Mouse (Mus musculus): ENCODE measurements around the gene Gpr3. TPM values are rescaled to one million over a fixed set of nuclear protein-coding genes. Genes with fewer than 3 reads are reported as not detected.

Gene Gpr3
- polyA plus RNA-seq, 1 experiment from 2014 or later = 0.15 TPM

DNA sequence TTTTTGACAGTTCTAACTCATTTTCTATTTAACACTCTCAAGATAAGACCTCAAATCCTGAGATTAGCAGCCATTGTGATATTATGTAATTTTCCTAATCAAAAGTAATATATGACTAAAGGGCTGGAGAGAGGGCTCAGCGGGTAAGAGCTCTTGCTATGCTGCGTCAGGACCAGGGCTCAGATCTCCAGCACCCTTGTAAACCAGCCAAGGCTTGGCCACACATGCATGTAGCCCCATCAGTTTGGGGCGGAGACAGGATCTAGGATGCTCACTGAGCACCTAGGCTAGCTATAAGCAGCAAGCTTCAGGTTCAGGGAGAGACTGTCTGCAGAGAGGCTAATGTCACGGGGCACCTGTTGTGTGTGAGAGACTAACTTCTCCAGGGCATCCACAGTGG is 39.9 kb downstream of the Gpr3 start:
- no peaks in the 10 kb centered on the region for H3K9me3 ChIP-seq (ENCODE audit: control insufficient read depth, low read length)
- peaks cover 5% of the 10 kb centered on the region for H3K36me3 ChIP-seq (ENCODE audit: control insufficient read depth, insufficient read depth, low read length)
- H3K27ac ChIP-seq (ENCODE audit: low read length) = no peak overlapping the region
- ATAC-seq (ENCODE audit: low read depth) = no peak
- H3K4me3 ChIP-seq (ENCODE audit: low read length) = no peak overlapping the region
- 77% methylated on average over 4 of the region's 4 CpGs for WGBS
- no peak overlapping the region for H3K9ac ChIP-seq (ENCODE audit: low read length)
- peaks cover 63% of the 10 kb centered on the region for H3K4me1 ChIP-seq (replicated peaks; ENCODE audit: control insufficient read depth, insufficient read depth, low read length)
- H3K4me2 ChIP-seq (ENCODE audit: low read depth, low read length) = no peak overlapping the region
- no peaks in the 10 kb centered on the region for H3K27me3 ChIP-seq (ENCODE audit: control insufficient read depth, insufficient read depth, low read depth, low read length)

DNA sequence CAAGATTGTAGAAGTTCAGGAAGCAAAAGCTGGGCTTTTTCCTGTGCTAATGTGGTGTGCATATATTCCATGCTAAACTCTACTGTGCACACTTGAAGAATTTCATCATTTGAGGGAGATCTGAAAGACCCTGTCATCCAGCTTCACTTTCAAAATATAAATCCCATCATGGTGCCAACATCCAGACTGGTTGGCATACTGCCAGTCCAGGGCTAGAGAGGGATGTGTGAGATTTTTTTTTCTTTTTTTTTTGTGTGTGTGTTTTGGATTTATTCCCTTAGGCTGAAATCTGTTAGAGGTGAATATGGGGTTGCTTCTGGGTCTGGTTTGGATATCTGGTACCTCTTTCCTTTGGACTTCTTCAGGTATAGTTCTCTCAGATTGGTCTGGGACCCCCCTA is 41.7 kb downstream of the Gpr3 start:
- H3K9ac ChIP-seq (ENCODE audit: low read length) = no peak overlapping the region
- no peaks in the 10 kb centered on the region for H3K27me3 ChIP-seq (ENCODE audit: control insufficient read depth, insufficient read depth, low read depth, low read length)
- H3K4me1 ChIP-seq (replicated peaks; ENCODE audit: control insufficient read depth, insufficient read depth, low read length) = peaks cover 55% of the 10 kb centered on the region
- ATAC-seq (ENCODE audit: low read depth) = no peak
- H3K36me3 ChIP-seq (ENCODE audit: control insufficient read depth, insufficient read depth, low read length) = no peaks in the 10 kb centered on the region
- H3K4me3 ChIP-seq (ENCODE audit: low read length) = no peak overlapping the region
- H3K27ac ChIP-seq (ENCODE audit: low read length) = no peak overlapping the region
- H3K9me3 ChIP-seq (ENCODE audit: control insufficient read depth, low read length) = no peaks in the 10 kb centered on the region
- no peak overlapping the region for H3K4me2 ChIP-seq (ENCODE audit: low read depth, low read length)

DNA sequence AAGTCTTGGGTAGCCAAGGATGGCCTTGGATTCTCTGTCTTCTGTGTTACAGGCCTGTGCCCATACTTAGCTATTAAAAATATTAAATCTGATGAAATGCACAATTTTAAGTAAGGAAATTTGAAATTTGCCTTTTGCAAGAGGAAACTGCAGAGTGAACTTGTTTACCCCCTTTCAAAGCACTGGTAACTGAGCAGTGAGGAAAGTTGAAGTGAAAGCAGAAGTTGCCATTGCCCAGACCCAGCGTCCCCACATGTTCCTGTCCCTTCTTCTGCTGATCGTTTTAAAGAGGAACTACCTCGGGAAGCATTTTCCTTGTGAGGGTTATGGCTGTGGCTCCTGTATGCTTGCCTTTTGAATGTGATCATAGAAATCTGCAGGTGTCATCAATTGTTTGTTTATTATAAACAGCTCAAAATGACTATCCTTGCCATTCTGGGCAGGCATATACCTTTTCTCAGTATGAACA is 42.2 kb downstream of the Gpr3 start:
- Histone ChIP-seq H3K9ac (ENCODE audit: low read length) (no peak overlapping the region), H3K4me2 (ENCODE audit: low read depth, low read length) (no peak overlapping the region), H3K4me1 (replicated peaks; ENCODE audit: control insufficient read depth, insufficient read depth, low read length) (peaks cover 50% of the 10 kb centered on the region), H3K27me3 (ENCODE audit: control insufficient read depth, insufficient read depth, low read depth, low read length) (no peaks in the 10 kb centered on the region), H3K27ac (ENCODE audit: low read length) (peak overlapping the region; percentile 55), H3K4me3 (ENCODE audit: low read length) (no peak overlapping the region), H3K9me3 (ENCODE audit: control insufficient read depth, low read length) (no peaks in the 10 kb centered on the region), H3K36me3 (ENCODE audit: control insufficient read depth, insufficient read depth, low read length) (no peaks in the 10 kb centered on the region)
- WGBS = 58% methylated on average over 3 of the region's 3 CpGs
- ATAC-seq (ENCODE audit: low read depth) = no peak

DNA sequence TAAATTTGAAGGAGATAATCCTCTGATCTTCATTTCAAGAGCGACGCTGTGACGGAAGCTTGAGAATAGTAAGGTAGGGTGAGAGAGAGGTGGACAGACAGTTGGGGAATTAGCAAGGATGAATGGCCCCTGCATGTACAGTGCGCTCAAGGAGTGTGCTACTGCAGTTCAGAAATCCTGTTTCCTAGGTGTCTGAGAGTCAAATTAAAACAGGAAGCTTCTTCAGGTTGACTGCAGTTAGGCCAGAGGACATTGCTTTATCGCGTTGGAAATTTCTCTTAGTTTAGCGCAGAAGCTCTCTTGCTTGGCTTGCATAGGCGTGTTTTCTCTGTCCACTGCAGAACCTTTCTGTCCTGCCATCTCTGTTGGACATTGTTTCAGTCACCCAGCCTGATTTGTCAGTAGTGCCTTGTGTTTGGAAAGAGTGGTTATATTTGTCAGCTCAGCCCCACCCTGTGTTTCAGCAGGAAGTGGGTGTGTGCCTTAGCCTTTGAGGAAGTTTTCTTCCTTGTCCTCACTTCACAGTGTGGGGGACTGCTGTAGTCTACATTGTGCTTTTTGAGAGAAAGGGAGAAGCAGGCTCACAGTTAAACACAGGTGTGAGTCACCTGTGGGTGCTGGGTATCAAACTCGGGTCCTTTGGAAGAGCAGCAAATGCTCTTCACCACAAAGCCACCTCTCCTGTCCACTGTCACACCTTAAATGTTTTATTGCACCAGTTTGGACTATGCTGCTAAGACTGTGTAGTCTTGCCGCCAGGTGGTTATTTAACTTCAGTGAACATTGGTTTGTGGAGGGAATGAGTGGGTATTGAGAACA is 42.9 kb downstream of the Gpr3 start:
- WGBS = 65% methylated on average over 10 of the region's 10 CpGs
- Histone ChIP-seq H3K4me3 (ENCODE audit: low read length) (no peak overlapping the region), H3K9ac (ENCODE audit: low read length) (no peak overlapping the region; the same call in 1 of the 2 replicates), H3K27me3 (ENCODE audit: control insufficient read depth, insufficient read depth, low read depth, low read length) (no peaks in the 10 kb centered on the region), H3K36me3 (ENCODE audit: control insufficient read depth, insufficient read depth, low read length) (0 out of 2 replicates have a peak, but pooled peaks cover 2% of the 10 kb centered on the region), H3K4me1 (replicated peaks; ENCODE audit: control insufficient read depth, insufficient read depth, low read length) (peaks cover 45% of the 10 kb centered on the region), H3K9me3 (ENCODE audit: control insufficient read depth, low read length) (no peaks in the 10 kb centered on the region), H3K4me2 (ENCODE audit: low read depth, low read length) (no peak overlapping the region; the same call in 1 of the 2 replicates), H3K27ac (ENCODE audit: low read length) (peak overlapping the region; percentile 55)
- ATAC-seq (ENCODE audit: low read depth) = peak; percentile 71

DNA sequence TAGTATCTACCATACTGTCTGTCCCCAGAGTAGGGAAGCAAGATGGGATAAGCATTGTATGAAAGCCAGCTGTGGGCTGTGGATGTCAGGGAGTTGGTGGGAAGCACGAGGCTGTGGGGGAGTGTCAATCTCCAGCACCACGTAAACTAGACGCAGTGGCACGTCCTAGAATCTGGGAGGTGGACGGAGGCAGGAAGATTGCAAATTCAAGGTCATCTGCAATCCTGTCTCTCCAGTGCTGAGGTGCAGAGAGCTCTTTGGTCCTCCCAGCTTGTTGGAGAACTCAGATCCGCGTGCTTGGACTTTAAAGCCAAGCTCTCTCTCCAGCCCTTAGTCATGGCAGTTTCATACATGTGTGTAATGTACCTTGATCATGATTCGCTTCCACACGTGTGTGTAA is 45.6 kb downstream of the Gpr3 start:
- H3K4me1 ChIP-seq (replicated peaks; ENCODE audit: control insufficient read depth, insufficient read depth, low read length) = peaks cover 25% of the 10 kb centered on the region
- H3K9ac ChIP-seq (ENCODE audit: low read length) = no peak overlapping the region
- H3K9me3 ChIP-seq (ENCODE audit: control insufficient read depth, low read length) = no peaks in the 10 kb centered on the region
- 75% methylated on average over 9 of the region's 9 CpGs for WGBS
- H3K36me3 ChIP-seq (ENCODE audit: control insufficient read depth, insufficient read depth, low read length) = 0 out of 2 replicates have a peak, but pooled peaks cover 4% of the 10 kb centered on the region
- no peak overlapping the region for H3K27ac ChIP-seq (ENCODE audit: low read length)
- H3K27me3 ChIP-seq (ENCODE audit: control insufficient read depth, insufficient read depth, low read depth, low read length) = no peaks in the 10 kb centered on the region
- ATAC-seq (ENCODE audit: low read depth) = no peak
- no peak overlapping the region for H3K4me3 ChIP-seq (ENCODE audit: low read length)
- no peak overlapping the region for H3K4me2 ChIP-seq (ENCODE audit: low read depth, low read length)

DNA sequence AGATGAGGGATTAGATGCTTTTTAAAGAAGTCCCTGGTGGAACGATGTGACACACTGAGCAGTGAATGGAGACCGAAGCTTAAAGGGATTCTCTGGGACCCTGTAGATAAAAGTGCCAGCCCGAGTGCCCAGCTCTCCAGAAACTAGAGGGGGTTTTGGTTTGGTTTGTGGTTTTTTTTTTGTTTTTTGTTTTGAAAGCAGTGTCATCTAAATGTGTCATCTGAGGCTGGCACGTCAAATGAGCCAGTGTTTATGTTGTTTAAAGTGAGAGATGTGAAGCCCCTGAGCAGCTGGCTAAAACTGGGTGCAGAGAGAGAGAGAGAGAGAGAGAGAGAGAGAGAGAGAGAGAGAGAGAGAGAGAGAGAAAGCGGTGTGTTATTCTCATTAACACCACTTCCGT is 50.1 kb downstream of the Gpr3 start:
- Histone ChIP-seq H3K27me3 (ENCODE audit: control insufficient read depth, insufficient read depth, low read depth, low read length) (no peaks in the 10 kb centered on the region), H3K4me1 (replicated peaks; ENCODE audit: control insufficient read depth, insufficient read depth, low read length) (peaks cover 13% of the 10 kb centered on the region), H3K9me3 (ENCODE audit: control insufficient read depth, low read length) (no peaks in the 10 kb centered on the region), H3K27ac (ENCODE audit: low read length) (no peak overlapping the region), H3K36me3 (ENCODE audit: control insufficient read depth, insufficient read depth, low read length) (0 out of 2 replicates have a peak, but pooled peaks cover 4% of the 10 kb centered on the region), H3K4me2 (ENCODE audit: low read depth, low read length) (no peak overlapping the region), H3K4me3 (ENCODE audit: low read length) (no peak overlapping the region), H3K9ac (ENCODE audit: low read length) (no peak overlapping the region)
- WGBS = 53% methylated on average over 6 of the region's 6 CpGs
- ATAC-seq (ENCODE audit: low read depth) = no peak

DNA sequence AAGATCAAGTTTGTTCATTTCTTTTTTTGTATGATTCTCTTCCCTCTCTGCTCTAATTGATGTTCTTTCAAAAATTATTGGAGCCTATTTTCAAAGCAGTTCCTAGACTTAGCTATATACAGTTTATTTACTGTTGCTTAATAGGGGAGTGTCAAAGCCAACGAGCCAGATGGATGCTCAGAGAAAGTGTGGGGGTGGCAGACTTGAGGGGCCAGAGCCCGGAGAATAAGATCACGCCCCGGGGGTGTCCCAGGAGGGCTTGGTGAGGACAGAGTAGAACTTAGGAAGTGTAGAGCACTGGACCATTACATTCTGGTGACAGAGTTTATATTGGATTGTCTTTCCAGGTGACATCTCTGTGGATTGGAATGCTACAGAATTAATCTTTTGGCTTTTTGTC is 51.5 kb downstream of the Gpr3 start:
- Histone ChIP-seq H3K27me3 (ENCODE audit: control insufficient read depth, insufficient read depth, low read depth, low read length) (no peaks in the 10 kb centered on the region), H3K27ac (ENCODE audit: low read length) (no peak overlapping the region), H3K9me3 (ENCODE audit: control insufficient read depth, low read length) (no peaks in the 10 kb centered on the region), H3K4me3 (ENCODE audit: low read length) (no peak overlapping the region), H3K36me3 (ENCODE audit: control insufficient read depth, insufficient read depth, low read length) (peaks cover 8% of the 10 kb centered on the region; the same call in 1 of the 2 replicates), H3K4me1 (replicated peaks; ENCODE audit: control insufficient read depth, insufficient read depth, low read length) (peaks cover 18% of the 10 kb centered on the region), H3K4me2 (ENCODE audit: low read depth, low read length) (no peak overlapping the region), H3K9ac (ENCODE audit: low read length) (no peak overlapping the region)
- ATAC-seq (ENCODE audit: low read depth) = peak; percentile 17; the same call in 1 of the 2 replicates
- 53% methylated on average over 4 of the region's 4 CpGs for WGBS

DNA sequence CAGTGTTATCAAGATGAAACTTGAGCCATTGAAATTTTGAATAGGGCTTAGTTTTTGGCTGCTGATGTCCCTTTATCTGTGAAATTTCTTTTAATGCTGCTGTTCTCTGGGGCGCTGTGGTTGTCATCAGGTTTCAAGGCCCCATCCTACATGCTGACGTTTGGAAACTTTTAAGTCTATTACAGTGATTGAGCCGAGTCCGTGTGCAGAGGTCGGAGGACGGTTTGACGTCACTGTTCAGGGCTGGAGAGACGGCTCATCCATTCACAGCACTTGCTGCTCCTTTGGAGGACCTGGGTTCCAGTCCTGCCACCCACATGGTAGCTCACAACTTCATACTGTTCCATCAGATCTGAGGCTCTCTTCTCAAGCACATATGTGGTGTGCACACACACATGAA is 52.1 kb downstream of the Gpr3 start:
- H3K36me3 ChIP-seq (ENCODE audit: control insufficient read depth, insufficient read depth, low read length) = peaks cover 8% of the 10 kb centered on the region; the same call in 1 of the 2 replicates
- no peak overlapping the region for H3K4me2 ChIP-seq (ENCODE audit: low read depth, low read length)
- H3K9ac ChIP-seq (ENCODE audit: low read length) = no peak overlapping the region
- no peak overlapping the region for H3K27ac ChIP-seq (ENCODE audit: low read length)
- no peaks in the 10 kb centered on the region for H3K9me3 ChIP-seq (ENCODE audit: control insufficient read depth, low read length)
- 82% methylated on average over 8 of the region's 8 CpGs for WGBS
- H3K27me3 ChIP-seq (ENCODE audit: control insufficient read depth, insufficient read depth, low read depth, low read length) = no peaks in the 10 kb centered on the region
- no peak for ATAC-seq (ENCODE audit: low read depth)
- H3K4me3 ChIP-seq (ENCODE audit: low read length) = no peak overlapping the region
- H3K4me1 ChIP-seq (replicated peaks; ENCODE audit: control insufficient read depth, insufficient read depth, low read length) = peaks cover 20% of the 10 kb centered on the region

DNA sequence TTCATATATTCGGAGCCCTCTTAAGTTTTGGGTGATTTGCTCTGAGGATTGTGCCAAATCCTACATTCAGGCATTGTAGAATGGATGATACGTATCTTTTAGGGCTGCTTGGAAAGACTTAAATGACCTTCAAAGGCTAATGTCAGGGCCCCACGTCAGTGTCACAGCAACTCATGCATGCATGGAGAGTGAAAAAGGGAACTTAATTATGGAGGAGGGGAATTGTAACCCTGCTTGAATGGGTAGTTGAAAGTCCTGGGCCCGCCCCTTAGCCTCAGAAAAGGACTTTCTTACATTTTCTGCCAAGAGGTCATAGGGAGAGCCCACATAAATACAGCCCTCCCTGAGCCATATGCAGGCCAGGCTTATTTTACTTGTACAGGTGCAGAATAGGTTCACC is 52.7 kb downstream of the Gpr3 start:
- Histone ChIP-seq H3K27me3 (ENCODE audit: control insufficient read depth, insufficient read depth, low read depth, low read length) (no peaks in the 10 kb centered on the region), H3K27ac (ENCODE audit: low read length) (no peak overlapping the region), H3K4me3 (ENCODE audit: low read length) (no peak overlapping the region), H3K36me3 (ENCODE audit: control insufficient read depth, insufficient read depth, low read length) (peaks cover 6% of the 10 kb centered on the region; the same call in 1 of the 2 replicates), H3K4me2 (ENCODE audit: low read depth, low read length) (no peak overlapping the region), H3K4me1 (replicated peaks; ENCODE audit: control insufficient read depth, insufficient read depth, low read length) (peaks cover 20% of the 10 kb centered on the region), H3K9ac (ENCODE audit: low read length) (no peak overlapping the region), H3K9me3 (ENCODE audit: control insufficient read depth, low read length) (no peaks in the 10 kb centered on the region)
- no peak for ATAC-seq (ENCODE audit: low read depth)
- WGBS = 83% methylated on average over 4 of the region's 4 CpGs

Measured in lung, embryonic 16.5 days (tissue).